ENCODE assay signal across 11 mouse cellular contexts in genomic region chr6:142858937-142859336, GRCm38 (mm10). TPM values are rescaled to one million over a fixed set of nuclear protein-coding genes. Genes with fewer than 3 reads are reported as not detected.
A peak's percentile ranks its signal among the peaks of the same experiment; 100 is the strongest.
DNase-seq lines count a peak whose midpoint lies in the region; ATAC-seq and TF ChIP-seq lines count a peak whose summit lies in the region.
"Had no signal": no experiment of that assay in that cellular context is flagged by ENCODE, and none has a peak within 500 bp of the region (broad histone marks: within the 10 kb centered on the region; RNA-seq: fewer than 3 reads in every experiment).

No protein-coding gene starts in this region.

- no peak for ATAC-seq in lung, embryonic 14.5 days (ENCODE audit: insufficient read depth)
- ATAC-seq in hindbrain, embryonic 12.5 days (ENCODE audit: low FRiP score): no peak

- H3K4me1 ChIP-seq in lung, embryonic 14.5 days (ENCODE audit: insufficient read depth): no peaks in the 10 kb centered on the region
- no peaks in the 10 kb centered on the region; the same call in 1 of the 2 replicates for H3K4me1 ChIP-seq in bone marrow, adult 2 months (ENCODE audit: control insufficient read depth, insufficient read depth, low read length)
- peaks cover 17% of the 10 kb centered on the region for H3K4me1 ChIP-seq in hindbrain, embryonic 12.5 days
- H3K4me1 ChIP-seq: embryonic facial prominence, embryonic 15.5 days had no signal

- TF ChIP-seq POLR2A in bone marrow, adult 2 months (IDR thresholded peaks at IDR 0.05; ENCODE audit: borderline replicate concordance, control insufficient read depth, low read depth, low read length): no peak

- no peaks in the 10 kb centered on the region for H3K9me3 ChIP-seq in lung, embryonic 14.5 days (ENCODE audit: low read depth, low read length)
- no peaks in the 10 kb centered on the region; the same call in 1 of the 2 replicates for H3K9me3 ChIP-seq in hindbrain, embryonic 12.5 days (replicated peaks)
- H3K9me3 ChIP-seq: embryonic facial prominence, embryonic 15.5 days; hindbrain, embryonic 15.5 days had no signal

- H3K27ac ChIP-seq in lung, embryonic 14.5 days (ENCODE audit: low read depth): no peak overlapping the region
- H3K27ac ChIP-seq in bone marrow, adult 2 months (ENCODE audit: control insufficient read depth, insufficient read depth, low read depth, low read length, poor library complexity): no peak overlapping the region
- H3K27ac ChIP-seq in hindbrain, embryonic 12.5 days: no peak overlapping the region
- H3K27ac ChIP-seq: embryonic facial prominence, embryonic 15.5 days; hindbrain, embryonic 15.5 days had no signal

- peak; percentile 68 for TF ChIP-seq CTCF in lung, embryonic 14.5 days (IDR thresholded peaks at IDR 0.05; ENCODE audit: low read depth)
- peak; percentile 27; the same call in 1 of the 2 replicates for TF ChIP-seq CTCF in bone marrow, adult 2 months (IDR thresholded peaks at IDR 0.05; ENCODE audit: control insufficient read depth, insufficient read depth, low read length)

- H3K9ac ChIP-seq in lung, embryonic 14.5 days: no peak overlapping the region
- H3K9ac ChIP-seq in hindbrain, embryonic 12.5 days: no peak overlapping the region
- H3K9ac ChIP-seq: embryonic facial prominence, embryonic 15.5 days; hindbrain, embryonic 15.5 days had no signal

- peak; percentile 65 for DNase-seq in heart, adult 11 months
- DNase-seq in heart, postnatal 25 days (ENCODE audit: low spot score): no peak
- DNase-seq in lung, embryonic 14.5 days: peak; percentile 22
- no peak for DNase-seq in lung, postnatal 4 days
- DNase-seq in splenic B cell, adult 2 months (ENCODE audit: low read depth, low spot score): peak; percentile 7
- no peak for DNase-seq in left cerebral cortex, postnatal 10 days (ENCODE audit: extremely low spot score in 1 of 2, low spot score in 2 of 2)
- DNase-seq: gastrocnemius, postnatal 36 days had no signal

- WGBS in lung, embryonic 14.5 days: 88% methylated on average over 2 of the region's 2 CpGs
- 84% methylated on average over 2 of the region's 2 CpGs for WGBS in bone marrow, adult 2 months
- WGBS in hindbrain, embryonic 12.5 days: 93% methylated on average over 2 of the region's 2 CpGs

- no peak overlapping the region for H3K4me3 ChIP-seq in lung, embryonic 14.5 days (ENCODE audit: low read depth, low read length)
- no peak overlapping the region for H3K4me3 ChIP-seq in bone marrow, adult 2 months (replicated peaks; ENCODE audit: control insufficient read depth, low read depth, low read length)
- H3K4me3 ChIP-seq in hindbrain, embryonic 12.5 days: no peak overlapping the region
- H3K4me3 ChIP-seq: embryonic facial prominence, embryonic 15.5 days; hindbrain, embryonic 15.5 days had no signal

- intact Hi-C loops in heart, postnatal 25 days (cut with DNase I): no loop called here
- intact Hi-C loops in left cerebral cortex, postnatal 10 days (cut with DNase I): no loop called here

- H3K27me3 ChIP-seq in lung, embryonic 14.5 days (ENCODE audit: insufficient read depth, low read length): no peaks in the 10 kb centered on the region
- H3K27me3 ChIP-seq in splenic B cell, adult 2 months (ENCODE audit: control insufficient read depth, insufficient read depth, low read length, poor library complexity, severe bottlenecking): no peaks in the 10 kb centered on the region
- H3K27me3 ChIP-seq in hindbrain, embryonic 12.5 days: no peaks in the 10 kb centered on the region
- H3K27me3 ChIP-seq: embryonic facial prominence, embryonic 15.5 days; hindbrain, embryonic 15.5 days had no signal

- H3K36me3 ChIP-seq in lung, embryonic 14.5 days (ENCODE audit: insufficient read depth): no peaks in the 10 kb centered on the region
- no peaks in the 10 kb centered on the region for H3K36me3 ChIP-seq in splenic B cell, adult 2 months (ENCODE audit: control insufficient read depth, insufficient read depth, low read length, poor library complexity, severe bottlenecking)
- no peaks in the 10 kb centered on the region for H3K36me3 ChIP-seq in hindbrain, embryonic 12.5 days
- H3K36me3 ChIP-seq: embryonic facial prominence, embryonic 15.5 days had no signal

- no peak overlapping the region for H3K4me2 ChIP-seq in lung, embryonic 14.5 days
- no peak overlapping the region for H3K4me2 ChIP-seq in hindbrain, embryonic 12.5 days (replicated peaks)
- H3K4me2 ChIP-seq: embryonic facial prominence, embryonic 15.5 days; hindbrain, embryonic 15.5 days had no signal

RNA-seq across cellular contexts. Expression of gene Sult6b2, which starts 54.6 kb away (rescaled TPM):
- total RNA-seq in heart, postnatal 25 days (2021): under 1 TPM in 1 of 2 experiments, not detected in 1; 0.23 TPM
- not detected in 2 replicates for polyA plus RNA-seq in lung, embryonic 14.5 days (2014; fragmentation: Nextera tagmentation; extraction: Ambion mirVana)
- not detected in 2 replicates for polyA plus RNA-seq in bone marrow, adult 2 months (2011; ENCODE audit: insufficient read depth, insufficient read length, low replicate concordance, missing spikeins)
- under 1 TPM; 0.16 to 0.19 TPM for total RNA-seq in left cerebral cortex, postnatal 10 days (2021)
- polyA plus RNA-seq in hindbrain, embryonic 12.5 days (2016; fragmentation: Nextera tagmentation; extraction: Ambion mirVana): not detected in 2 replicates
- total RNA-seq: gastrocnemius, postnatal 36 days had no signal
- polyA plus RNA-seq: embryonic facial prominence, embryonic 15.5 days; hindbrain, embryonic 15.5 days had no signal

Comparison
In these comparisons a context has a peak if more than half of its experiments do, and no peak if none do; other contexts are left out.
1. DNase-seq: peak in heart, adult 11 months (single experiment), lung, embryonic 14.5 days (single experiment) and splenic B cell, adult 2 months (single experiment); none in heart, postnatal 25 days (single experiment), lung, postnatal 4 days (0 of 2) and left cerebral cortex, postnatal 10 days (0 of 2).